Mouse (Mus musculus) Muller cell, postnatal 12 days (primary cell): ENCODE data around the gene Olfr77.

Experiments used
- DNase-seq: peaks from one replicate; pipeline ENCODE4 v3.0.0-alpha.2; 2015; ENCODE audit errors: inconsistent ontology term

The Olfr77 gene

GRCm38 (mm10) chr9:19916565-19916964 is at the start of gene Olfr77:
Olfr77 (plus strand) TSS chr9:19916865.
- no peak for DNase-seq

GRCm38 (mm10) chr9:19887904-19888303 is 28.8 kb upstream of the Olfr77 start, which contains the start of gene Olfr862:
Olfr862 (minus strand) TSS chr9:19888004.
- no peak for DNase-seq

GRCm38 (mm10) chr9:19911170-19911569 is 5.5 kb upstream of the Olfr77 start:
- no peak for DNase-seq
